8 mouse cellular contexts compared by ENCODE assay signal in genomic region chr14:46882431-46883067, GRCm38 (mm10). TPM values are rescaled to one million over a fixed set of nuclear protein-coding genes. Genes with fewer than 3 reads are reported as not detected.
DNase-seq lines count a peak whose midpoint lies in the region; ATAC-seq and TF ChIP-seq lines count a peak whose summit lies in the region.

Samd4 (plus strand) TSS chr14:46882854.

- WGBS in lung, embryonic 14.5 days, result under 1% methylated on average over 54 of the region's 54 CpGs

- H3K9me3 ChIP-seq in lung, embryonic 14.5 days (ENCODE audit: low read depth, low read length), result no peaks in the 10 kb centered on the region

- peak within 1 kb of the TSS; percentile 98 for H3K4me2 ChIP-seq in lung, embryonic 14.5 days

- H3K9ac ChIP-seq in lung, embryonic 14.5 days, result peak within 1 kb of the TSS; percentile 85

- DNase-seq in MN1 (ENCODE audit: low spot score), result peak; percentile 88
- peak; percentile 73 for DNase-seq in cerebellum, adult 9-10 months
- DNase-seq in heart, postnatal 4 days, result peak; percentile 93
- peak; percentile 57 to 68 for DNase-seq in layer of hippocampus, adult 8-10 months (ENCODE audit: low spot score in 2 of 2)
- DNase-seq in lung, embryonic 14.5 days, result peak; percentile 90
- DNase-seq in ovary, adult 18-20 months (ENCODE audit: low spot score), result peak; percentile 75
- peak; percentile 13 for DNase-seq in thymus, postnatal 25 days

- peaks cover 8% of the 10 kb centered on the region for H3K4me1 ChIP-seq in lung, embryonic 14.5 days (ENCODE audit: insufficient read depth)

- H3K4me3 ChIP-seq in lung, embryonic 14.5 days (ENCODE audit: low read depth, low read length), result peak within 1 kb of the TSS; percentile 71

- ATAC-seq in frontal cortex, adult (ENCODE audit: low TSS enrichment), result peak; percentile 44
- ATAC-seq in lung, embryonic 14.5 days (ENCODE audit: insufficient read depth), result peak; percentile 78

- H3K27me3 ChIP-seq in lung, embryonic 14.5 days (ENCODE audit: insufficient read depth, low read length), result no peaks in the 10 kb centered on the region

- TF ChIP-seq CTCF in lung, embryonic 14.5 days (IDR thresholded peaks at IDR 0.05; ENCODE audit: low read depth), result peak; percentile 43

- peak within 1 kb of the TSS; percentile 96 for H3K27ac ChIP-seq in lung, embryonic 14.5 days (ENCODE audit: low read depth)

- no peaks in the 10 kb centered on the region for H3K36me3 ChIP-seq in lung, embryonic 14.5 days (ENCODE audit: insufficient read depth)

RNA-seq across cellular contexts. Expression of gene Samd4, which starts in this region (rescaled TPM):
- 10 to 100 TPM; 76.5 to 84.4 TPM for total RNA-seq in heart, postnatal 4 days (2021)
- total RNA-seq in layer of hippocampus, adult 8-10 months (2022), result 10 to 100 TPM; 14.5 to 19.9 (median 17.1) TPM
- 3.8 and 4.6 TPM in 2 replicates for polyA plus RNA-seq in lung, embryonic 14.5 days (2014; fragmentation: Nextera tagmentation; extraction: Ambion mirVana)

Comparison
In these comparisons a context has a peak if more than half of its experiments do, and no peak if none do; other contexts are left out.
1. Peak in every context shown above with its lines: DNase-seq, ATAC-seq, H3K4me3 ChIP-seq and H3K27ac ChIP-seq.
2. DNase-seq: peak in every context shown above with its lines; median percentile 93 in heart, postnatal 4 days; 90 in lung, embryonic 14.5 days; 88 in MN1; 75 in ovary, adult 18-20 months; 73 in cerebellum, adult 9-10 months; 62 in layer of hippocampus, adult 8-10 months; 13 in thymus, postnatal 25 days.